Mouse (Mus musculus) embryonic stem cell, embryonic (primary cell): ENCODE data around the gene Fnbp1l.

Source experiments
- CTCF ChIA-PET, 4 experiments: fragments of 300-600 bp in 2 of 4; fragments of 350-600 bp in 2 of 4; sonication (Branson Sonifier 250); formaldehyde crosslinking; loops; one replicate each; lab custom pipeline; 2022; ENCODE audit warnings: inconsistent platforms in 2 of 4; lab: Charles Lee
- POLR2A ChIA-PET, 4 experiments: fragments of 300-600 bp in 2 of 4; fragments of 350-600 bp in 2 of 4; sonication (Branson Sonifier 250); formaldehyde crosslinking; loops; one replicate each; lab custom pipeline; 2022; ENCODE audit warnings: antibody characterized with exemption in 4 of 4, inconsistent platforms in 1 of 4; lab: Charles Lee

Fnbp1l gene

DNA sequence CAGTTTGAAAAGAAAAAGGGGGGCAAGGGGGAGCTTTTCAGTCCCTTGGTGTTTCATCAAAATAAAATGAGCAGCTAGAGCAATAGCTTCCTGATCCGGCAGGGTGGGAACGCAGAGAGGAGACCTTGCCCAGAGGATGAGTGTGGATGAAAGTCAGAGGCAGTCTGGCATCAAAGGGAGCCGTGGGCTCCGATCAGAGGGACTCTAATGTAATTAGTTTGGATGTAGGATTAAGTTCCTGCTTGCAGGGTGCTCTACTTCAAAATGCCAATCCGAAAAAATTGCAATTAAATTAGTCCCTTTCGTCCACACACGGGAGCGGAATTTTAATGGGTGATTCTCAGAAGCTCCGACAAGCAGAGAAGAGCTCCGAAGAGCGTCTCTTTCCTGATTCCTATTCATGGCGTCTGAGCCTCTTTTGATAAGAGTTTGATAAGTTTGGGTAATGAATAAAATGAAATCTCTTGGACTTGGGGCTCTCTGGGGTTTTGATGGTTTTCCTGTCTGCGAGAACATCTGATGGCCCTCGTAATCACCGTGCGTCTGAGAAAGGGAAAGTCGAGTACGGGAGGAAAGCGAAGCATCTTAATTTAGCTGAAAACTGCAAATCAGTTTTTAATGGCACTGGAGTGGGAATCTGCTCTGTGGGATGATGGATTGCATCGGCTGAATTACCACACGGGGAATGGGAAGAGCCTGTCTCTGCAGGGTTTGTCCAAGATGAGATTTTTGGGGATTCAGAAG lies 126.5 kb downstream of the Fnbp1l start:
- ChIA-PET POLR2A (interaction anchor here in 3 of 4 experiments (0.6 to 13.1 kb wide), 10 partner anchors 9 to 89 kb away, joined by 3 to 93 read pairs (median 4); no protein-coding TSS in a partner anchor), CTCF (interaction anchor here in 1 of 4 experiments (0.9 kb wide), 1 partner anchor 26 kb away, joined by 3 read pairs; no protein-coding TSS in a partner anchor)

DNA sequence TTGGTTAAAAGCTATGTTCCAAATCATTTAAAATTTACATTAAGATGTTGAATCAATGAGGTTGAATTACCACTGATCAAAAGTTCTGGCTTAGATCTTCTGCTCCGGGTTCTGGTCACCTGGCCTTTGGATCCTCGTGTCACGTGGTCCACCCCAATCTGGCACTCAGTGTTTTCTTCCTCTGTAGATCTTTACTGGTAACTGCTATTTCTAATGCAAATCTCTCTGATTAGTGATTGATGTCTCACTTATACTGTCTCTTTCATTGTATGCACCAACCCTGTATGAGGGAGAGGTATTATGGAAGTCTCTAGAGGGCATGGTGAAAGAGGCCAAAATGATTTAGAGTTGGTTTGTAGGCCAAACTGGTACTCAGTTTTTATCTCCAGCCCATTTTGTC lies 127.5 kb downstream of the Fnbp1l start:
- POLR2A ChIA-PET: interaction anchor here in 1 of 4 experiments (0.7 to 13.1 kb wide), 8 partner anchors 8 to 85 kb away, joined by 3 to 93 read pairs (median 4); no protein-coding TSS in a partner anchor
- CTCF ChIA-PET: no interaction called here

DNA sequence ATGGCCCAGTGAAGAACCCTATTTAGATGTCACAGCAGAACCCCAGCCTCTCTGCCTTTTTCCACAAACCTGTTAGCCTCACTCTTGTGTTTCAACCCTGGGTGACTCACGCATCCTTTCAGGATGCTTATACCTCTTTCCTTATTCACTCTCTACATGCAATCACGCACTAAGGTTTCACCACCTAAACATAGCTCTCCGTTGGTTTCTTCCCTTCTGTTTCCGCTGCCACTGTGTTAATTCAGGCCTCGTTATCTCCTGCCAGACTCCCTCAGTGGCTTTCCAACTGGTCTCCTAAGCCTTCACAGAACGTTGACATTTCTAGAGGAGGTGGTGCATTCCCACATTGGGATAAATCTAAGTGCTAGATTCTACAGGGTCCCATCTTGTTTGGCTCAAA lies 128.9 kb downstream of the Fnbp1l start:
- POLR2A ChIA-PET: interaction anchor here (0.5 to 13.1 kb wide), 10 partner anchors 9 to 243 kb away, joined by 3 to 93 read pairs (median 4); no protein-coding TSS in a partner anchor

More for the DNA sequence above, 128.9 kb downstream of the Fnbp1l start:
- CTCF ChIA-PET: no interaction called here
